Mouse (Mus musculus): ENCODE measurements around the gene Lin7b.

- no peak for TF ChIP-seq CTCF (IDR thresholded peaks at IDR 0.05; ENCODE audit: control insufficient read depth, insufficient read depth, low read length)
- no peak for TF ChIP-seq POLR2A (IDR thresholded peaks at IDR 0.05; ENCODE audit: borderline replicate concordance, control insufficient read depth, low read depth, low read length)
These were observed 15.7 kb upstream of the Lin7b start for GRCm38 (mm10) chr7:45386077-45386476.

Measured in bone marrow, adult 2 months (tissue).